Mouse (Mus musculus): Measurements from ENCODE around the gene Srgap1. TPM values are rescaled to one million over a fixed set of nuclear protein-coding genes. Genes with fewer than 3 reads are reported as not detected.

The Srgap1 gene
- total RNA-seq, 2 experiments from 2014 or later = not detected

Other genes starting within 250 kb of the Srgap1 start
- 29.6 and 36.5 TPM in 2 replicates for gene Rxylt1, start 50.1 kb upstream of the Srgap1 start, total RNA-seq (2014; fragmentation: Nextera tagmentation)
- 44.2 and 62.0 TPM in 2 replicates for gene Rxylt1, start 50.1 kb upstream of the Srgap1 start, total RNA-seq (2017)

All from granulocyte monocyte progenitor cell, adult 5-6 weeks (primary cell).